Mouse (Mus musculus): ENCODE measurements around the gene Htra2.
A peak's percentile ranks its signal among the peaks of the same experiment; 100 is the strongest.

The Htra2 gene

GRCm38 (mm10) chr6:83054871-83055431 is at the start of gene Htra2:
Gene Htra2, minus strand, starts transcription at chr6:83055273.
- peak in 1 of 2 experiments; percentile 47 for DNase-seq (ENCODE audit: low spot score in 2 of 2)

- DNase-seq (ENCODE audit: low spot score in 2 of 2), result peak in 1 of 2 experiments; percentile 54
These were observed 49.1 kb upstream of the Htra2 start for GRCm38 (mm10) chr6:83104158-83104557.

DNA sequence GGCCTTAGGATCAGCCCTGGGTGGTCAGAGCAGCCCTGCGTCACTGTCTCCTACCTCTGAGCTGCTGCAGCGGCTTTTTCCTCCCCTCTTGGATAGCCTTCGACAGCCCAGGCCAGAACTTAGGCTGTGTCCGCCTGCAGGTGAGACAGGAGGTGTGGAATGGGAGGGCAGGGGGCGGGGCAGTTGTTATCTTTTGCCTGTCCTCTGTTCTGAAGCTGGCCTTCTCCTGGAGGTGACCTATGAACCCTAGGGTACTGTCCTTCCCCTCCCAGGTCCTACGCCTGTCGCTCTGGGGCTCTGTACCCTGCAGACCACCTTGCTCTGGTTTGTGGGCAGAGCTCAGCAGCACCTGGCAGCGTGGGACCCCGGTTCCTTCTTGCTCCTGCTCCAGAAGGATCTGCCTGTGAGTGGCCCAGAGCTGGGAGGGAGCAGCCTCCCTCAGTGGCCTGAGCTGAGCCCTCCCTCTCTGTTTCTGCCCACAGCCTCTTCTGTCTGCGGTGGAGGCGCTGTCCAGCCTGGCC is 48.1 kb upstream of the Htra2 start:
- DNase-seq (ENCODE audit: low spot score in 2 of 2), result peak in 1 of 2 experiments; percentile 42

- DNase-seq (ENCODE audit: low spot score in 2 of 2), result peak; percentile 42 to 65
These were observed 46.8 kb upstream of the Htra2 start for GRCm38 (mm10) chr6:83101688-83102556.

DNA sequence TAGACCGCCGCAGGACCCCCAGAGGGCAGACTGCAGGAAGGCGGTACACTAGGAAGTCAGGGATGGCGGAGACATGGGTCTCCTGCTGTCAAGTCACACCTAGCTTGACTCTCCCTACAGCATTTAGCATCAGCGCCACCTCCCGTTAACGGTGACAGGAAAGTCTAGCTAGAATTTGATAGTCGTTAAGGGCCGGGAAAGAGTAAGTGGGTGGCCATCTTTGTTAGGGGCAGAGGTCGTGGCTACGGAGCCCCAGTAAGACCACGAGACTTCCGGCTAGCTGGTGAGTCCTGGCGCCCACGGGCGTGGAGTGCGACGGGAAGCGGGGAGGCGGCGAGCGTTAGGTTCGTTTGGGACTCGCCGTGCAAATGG is 46.2 kb upstream of the Htra2 start, which contains the start of the genes Ccdc142 and Gm42688:
Gene Ccdc142 (plus strand): TSS at position 286 of the 372 bp plus-strand sequence.
Gene Gm42688 (plus strand): TSS at position 302 of the 372 bp plus-strand sequence.
- DNase-seq (ENCODE audit: low spot score in 2 of 2), result peak; percentile 83 to 87

GRCm38 (mm10) chr6:83098411-83098810 is 43.3 kb upstream of the Htra2 start:
- DNase-seq (ENCODE audit: low spot score in 2 of 2), result no peak

- DNase-seq (ENCODE audit: low spot score in 2 of 2), result no peak
These were observed 40.9 kb upstream of the Htra2 start for GRCm38 (mm10) chr6:83095968-83096367.

DNA sequence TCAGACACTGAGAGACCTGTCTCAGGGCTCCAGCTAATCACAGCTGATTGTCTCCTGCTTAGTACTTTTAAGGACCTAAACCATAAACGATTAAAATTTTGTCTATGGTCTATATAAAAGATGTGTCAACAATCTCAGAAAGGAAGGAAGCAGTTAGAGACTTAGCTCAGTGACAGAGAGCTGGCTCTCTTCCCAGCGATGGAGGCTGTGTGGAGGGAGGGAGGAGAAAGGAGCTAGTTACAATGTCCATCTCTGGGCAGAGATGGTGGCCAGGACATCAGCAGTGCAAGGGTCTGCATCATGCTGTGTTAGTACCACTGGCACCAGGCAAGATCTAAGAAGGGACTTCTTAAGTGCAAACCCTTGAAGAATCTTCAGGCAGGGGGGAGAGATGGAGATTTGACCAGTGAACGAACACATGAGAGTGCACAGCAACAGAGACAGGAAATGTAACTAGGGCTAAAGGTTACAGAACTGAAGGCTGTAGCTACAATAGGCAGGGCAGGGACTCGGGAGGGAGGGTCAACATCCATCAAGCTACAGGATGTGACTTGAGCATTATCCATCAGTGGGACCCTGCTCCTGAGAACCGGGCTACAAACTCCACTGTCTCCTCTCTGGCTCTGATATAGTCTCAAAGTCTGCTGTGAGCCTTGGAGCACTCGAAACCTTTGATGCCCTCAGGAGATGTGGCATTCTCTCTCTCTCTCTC is 37.5 kb upstream of the Htra2 start:
- DNase-seq (ENCODE audit: low spot score in 2 of 2), result no peak

DNA sequence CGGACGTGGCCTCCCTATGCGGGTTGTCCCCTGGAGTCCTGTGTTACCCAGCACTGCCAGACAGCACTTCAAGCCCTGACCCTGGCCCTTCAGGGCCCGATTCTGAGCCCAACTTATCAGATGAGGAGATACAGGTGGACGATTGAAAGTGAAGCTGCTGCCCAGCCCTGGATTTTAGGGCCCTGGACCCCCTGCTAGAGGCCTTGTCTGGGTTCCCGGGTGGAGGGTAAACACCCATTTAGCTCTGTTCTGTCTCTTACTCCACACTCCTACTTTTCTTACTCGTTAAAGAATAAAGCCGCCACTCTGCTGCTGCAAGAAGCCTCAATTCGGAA is 32.8 kb upstream of the Htra2 start:
- DNase-seq (ENCODE audit: low spot score in 2 of 2), result no peak

DNA sequence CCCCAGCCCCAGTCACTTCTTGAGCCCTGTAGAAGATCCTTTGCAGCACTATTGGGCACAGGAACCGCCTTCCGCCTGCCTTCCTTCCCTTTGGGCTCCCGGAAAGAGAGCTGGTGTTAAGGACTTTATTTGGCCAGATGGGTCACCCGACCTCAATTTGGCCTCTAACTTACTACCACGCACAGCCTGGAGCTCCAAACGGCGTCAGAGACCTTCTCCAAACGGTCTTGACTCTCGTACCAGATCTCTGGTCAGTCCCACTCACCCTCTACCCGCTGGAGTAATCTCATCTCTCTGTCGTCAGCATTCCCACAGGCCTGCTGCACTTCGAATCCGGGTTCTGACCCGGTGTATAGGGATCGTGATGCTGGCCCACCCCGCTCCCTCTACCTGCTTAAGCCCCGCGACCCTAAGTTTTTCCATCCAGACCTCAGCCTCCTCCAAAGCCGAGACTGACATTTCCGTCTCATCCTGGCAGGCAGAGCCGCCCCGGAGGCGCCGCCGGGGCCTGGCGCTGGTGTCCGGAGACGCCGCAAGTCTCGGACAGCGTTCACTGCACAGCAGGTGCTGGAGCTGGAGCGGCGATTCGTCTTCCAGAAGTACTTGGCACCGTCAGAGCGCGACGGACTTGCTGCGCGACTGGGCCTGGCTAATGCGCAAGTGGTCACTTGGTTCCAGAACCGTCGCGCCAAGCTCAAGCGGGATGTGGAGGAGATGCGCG is 32.3 kb upstream of the Htra2 start:
- no peak for DNase-seq (ENCODE audit: low spot score in 2 of 2)

GRCm38 (mm10) chr6:83086121-83087035 is 31.3 kb upstream of the Htra2 start, which contains the start of gene Lbx2:
Gene Lbx2, plus strand, starts transcription at chr6:83086367.
- DNase-seq (ENCODE audit: low spot score in 2 of 2), result no peak

- no peak for DNase-seq (ENCODE audit: low spot score in 2 of 2)
These were observed 29.4 kb upstream of the Htra2 start for GRCm38 (mm10) chr6:83084477-83084876.

DNA sequence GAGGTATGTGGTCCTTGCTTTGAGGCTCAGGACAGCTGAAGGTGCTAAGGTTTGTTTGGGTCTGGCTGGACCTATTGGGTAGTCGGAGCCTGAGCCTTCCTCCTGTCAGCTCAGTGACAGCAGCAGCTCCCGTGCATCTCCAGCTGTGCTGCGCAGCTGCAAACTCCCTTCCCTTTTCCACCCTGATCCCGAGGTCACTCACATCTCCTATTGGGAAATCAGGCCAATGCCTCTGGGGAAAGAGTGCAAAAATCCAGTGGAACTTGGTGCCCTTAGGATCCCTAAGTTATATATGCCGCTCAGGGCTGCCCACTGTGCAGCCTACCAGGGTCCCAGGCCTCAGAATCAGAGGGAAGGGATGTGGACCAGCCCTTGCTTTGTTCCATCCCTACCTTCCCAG is 28.4 kb upstream of the Htra2 start:
- DNase-seq (ENCODE audit: low spot score in 2 of 2), result no peak

GRCm38 (mm10) chr6:83080210-83080609 is 25.1 kb upstream of the Htra2 start:
- DNase-seq (ENCODE audit: low spot score in 2 of 2), result no peak

DNA sequence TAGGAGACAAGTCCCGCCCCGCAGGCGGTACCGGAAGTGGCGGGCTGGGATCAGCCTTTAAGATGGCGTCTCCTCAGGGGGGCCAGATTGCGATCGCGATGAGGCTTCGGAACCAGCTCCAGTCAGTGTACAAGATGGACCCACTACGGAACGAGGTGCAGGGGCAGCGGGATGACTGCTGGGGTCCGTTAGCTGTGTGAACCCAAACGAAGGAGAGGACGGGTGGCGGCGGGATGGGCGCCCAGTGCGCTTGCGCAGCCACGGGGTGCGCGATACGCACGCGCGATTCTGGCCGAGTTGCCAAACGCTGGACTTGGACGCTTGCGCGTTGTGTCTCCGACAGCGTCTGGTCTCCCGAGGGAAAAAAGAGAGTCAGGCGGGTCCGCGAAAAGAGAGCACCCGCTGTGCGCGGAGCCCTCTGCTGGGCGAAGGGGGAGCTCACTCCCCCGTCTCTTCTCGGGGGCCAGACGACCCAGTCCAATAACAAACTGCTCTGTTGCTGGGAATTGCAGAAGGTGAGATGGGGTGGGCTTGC is 23.3 kb upstream of the Htra2 start:
- DNase-seq (ENCODE audit: low spot score in 2 of 2), result peak; percentile 96 to 99

DNA sequence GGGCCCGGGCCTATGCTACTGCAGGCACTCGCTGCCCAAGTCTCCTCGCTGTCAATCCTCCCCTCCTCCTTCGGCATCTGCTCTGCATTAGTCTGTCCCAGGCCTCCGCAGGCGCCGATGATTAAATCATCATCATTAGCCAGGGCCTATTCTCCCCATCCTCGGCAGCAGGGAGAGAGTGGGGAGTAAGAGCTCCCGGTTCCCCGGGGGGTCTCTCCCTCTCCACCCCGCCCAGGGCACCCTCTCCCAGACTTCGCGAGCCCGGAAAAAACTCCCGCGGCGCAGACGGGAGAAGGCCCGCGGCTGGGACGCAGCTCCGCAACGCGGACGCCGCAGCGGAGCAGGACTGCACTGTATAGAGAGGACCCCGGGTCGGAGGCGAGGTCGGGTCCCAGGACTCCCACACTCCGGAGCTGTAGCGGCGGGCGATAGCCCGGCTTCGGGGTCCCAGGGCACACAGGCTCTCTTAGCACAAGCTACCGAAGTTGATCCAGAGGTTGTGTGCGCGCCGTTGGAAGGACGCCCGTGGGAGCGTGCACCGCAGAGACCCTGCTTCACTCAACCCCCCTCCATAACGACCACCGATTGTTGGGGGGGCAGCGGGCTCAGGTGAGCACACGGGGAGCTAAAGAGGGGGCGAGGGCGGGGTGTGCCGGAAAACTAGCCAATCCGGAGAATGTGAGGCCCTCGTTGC is 22.7 kb upstream of the Htra2 start, which contains the start of gene Pcgf1:
Gene Pcgf1 (plus strand): TSS at position 240 of the 694 bp plus-strand sequence.
- no peak for DNase-seq (ENCODE audit: low spot score in 2 of 2)

DNA sequence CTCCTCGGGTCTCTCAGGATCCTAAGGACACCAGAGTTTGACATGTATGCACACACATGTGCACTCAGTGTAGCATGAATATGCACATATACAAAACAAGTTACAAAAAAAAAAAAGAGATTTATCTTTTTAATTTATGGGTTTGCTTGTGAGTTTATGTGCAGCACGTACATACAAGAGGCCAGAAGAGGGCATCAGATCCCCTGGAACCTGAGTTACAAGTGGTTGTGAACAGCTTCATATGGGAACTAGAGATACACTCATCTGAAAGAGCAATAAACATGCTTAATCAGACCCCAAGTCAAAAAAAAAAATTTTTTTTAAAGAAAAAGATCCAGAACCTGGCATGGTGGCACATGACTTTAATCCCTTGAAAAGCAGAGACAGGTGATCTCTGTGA is 19.9 kb upstream of the Htra2 start:
- DNase-seq (ENCODE audit: low spot score in 2 of 2), result no peak

DNA sequence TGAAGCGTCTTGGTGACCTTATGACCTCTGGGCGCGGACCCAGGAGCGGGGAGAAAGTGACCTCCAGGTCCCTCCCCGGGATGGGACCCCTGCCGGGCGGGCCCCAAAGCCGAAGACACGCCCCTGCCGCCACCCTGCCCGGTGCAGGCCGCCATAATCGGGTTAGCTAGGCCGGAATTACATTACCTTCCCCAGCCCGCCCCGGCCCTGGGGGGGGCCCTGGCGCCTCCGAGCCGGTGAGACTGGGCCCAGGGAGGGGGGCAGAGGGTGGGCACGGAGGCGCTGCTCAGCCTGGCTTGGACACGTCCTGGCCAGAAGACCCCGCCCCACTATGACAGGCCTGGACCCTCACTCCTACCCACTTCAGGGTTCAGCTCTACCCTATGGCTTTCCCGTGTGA is 16.1 kb upstream of the Htra2 start:
- no peak for DNase-seq (ENCODE audit: low spot score in 2 of 2)
